Mouse (Mus musculus) embryo, embryonic 9.5 days (tissue): ENCODE data around the gene Tor2a.
A peak's percentile ranks its signal among the peaks of the same experiment; 100 is the strongest.

Source experiments
- DNase-seq: peaks from one replicate; pipeline ENCODE4 v3.0.0-alpha.2; 2017; ENCODE audit errors: extremely low spot score

Gene Tor2a

DNA sequence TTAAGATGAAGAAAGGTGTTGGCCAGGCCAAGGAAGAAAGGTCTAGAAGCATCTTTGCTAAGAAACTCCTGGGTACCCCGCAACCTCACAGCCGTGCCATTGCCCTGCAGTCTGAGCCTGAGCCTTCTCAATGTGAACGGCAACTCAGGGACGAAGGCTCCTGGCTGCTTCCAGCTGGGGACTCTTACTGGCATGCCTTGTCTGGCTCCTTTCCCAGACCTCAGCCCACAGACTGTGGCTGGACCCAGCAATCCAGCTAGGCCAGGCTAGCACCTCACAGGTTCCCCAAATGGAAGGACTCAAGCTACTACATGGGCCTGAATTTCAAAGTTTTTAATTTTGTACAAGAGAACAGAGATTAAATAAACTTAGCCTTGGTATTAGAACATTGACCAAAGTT lies 4.8 kb downstream of the Tor2a start:
- no peak for DNase-seq

DNA sequence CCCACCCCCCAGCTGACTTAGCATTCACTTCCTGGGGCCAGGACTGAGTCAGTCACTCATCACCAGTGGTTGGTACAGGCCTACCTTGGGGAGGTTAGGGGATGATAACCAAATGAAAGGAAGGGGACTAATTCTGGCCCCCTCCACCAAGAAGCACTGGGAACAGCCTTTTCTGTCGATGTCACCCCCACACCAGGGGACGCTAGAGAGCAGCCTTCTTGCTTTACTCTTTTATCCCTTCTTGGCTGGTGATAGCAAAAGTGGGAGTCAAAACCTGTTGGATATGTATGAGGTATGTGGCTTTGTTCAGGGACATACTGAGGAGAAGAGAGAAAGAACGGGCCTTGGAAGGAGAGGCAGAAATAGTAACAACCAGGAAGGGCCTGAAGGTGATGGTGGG lies 6.3 kb downstream of the Tor2a start:
- DNase-seq = no peak

DNA sequence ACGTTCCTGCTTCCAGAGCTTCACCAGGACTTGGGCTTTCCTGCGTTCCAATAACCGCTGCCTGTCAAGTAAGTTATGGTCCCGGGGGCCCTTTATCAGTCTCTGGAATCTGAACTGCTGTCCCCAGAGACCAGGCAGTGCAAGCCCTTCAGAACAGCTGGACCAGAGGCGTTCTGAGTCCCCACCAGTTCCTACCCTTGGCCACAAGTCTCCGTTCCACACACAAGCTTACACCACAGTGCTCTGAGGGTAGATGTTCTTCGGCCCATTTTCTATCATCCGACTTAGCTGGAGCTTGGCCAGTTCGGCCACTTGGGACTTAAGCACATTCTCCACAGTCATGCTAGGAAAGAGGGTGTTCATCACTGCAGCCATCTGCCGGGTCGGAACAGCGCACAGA lies 10.2 kb downstream of the Tor2a start:
- DNase-seq = no peak

DNA sequence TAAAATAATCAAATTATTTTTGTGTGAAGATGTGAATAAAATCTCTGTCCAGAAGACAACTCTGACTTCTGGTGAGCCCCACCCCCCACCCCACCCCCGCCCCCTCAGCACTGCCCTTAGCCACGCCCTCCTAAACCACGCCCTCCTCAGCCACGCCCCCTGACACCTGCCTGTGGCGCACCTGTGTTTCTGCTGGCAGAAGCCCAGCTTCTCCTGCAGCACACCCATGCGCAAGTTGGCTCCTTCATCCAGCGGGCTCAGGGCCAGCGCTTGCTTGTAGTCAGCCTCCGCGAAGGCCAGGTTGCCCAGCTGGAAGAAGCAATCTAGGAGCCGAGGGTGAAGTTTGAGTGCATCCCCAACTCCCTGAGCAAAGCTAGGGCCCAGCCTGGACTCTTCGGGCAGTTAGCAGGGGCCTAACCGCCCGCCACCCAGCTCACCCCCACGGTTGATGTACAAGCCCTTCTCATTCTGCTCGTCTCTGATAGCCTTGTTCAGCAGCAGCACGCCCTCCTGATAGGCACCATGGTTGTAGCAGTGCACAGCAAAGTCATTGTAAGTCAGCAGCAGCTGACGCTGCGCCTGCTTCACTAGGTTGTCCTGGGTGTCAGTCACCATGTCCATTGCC lies 11.7 kb downstream of the Tor2a start:
- DNase-seq = no peak

DNA sequence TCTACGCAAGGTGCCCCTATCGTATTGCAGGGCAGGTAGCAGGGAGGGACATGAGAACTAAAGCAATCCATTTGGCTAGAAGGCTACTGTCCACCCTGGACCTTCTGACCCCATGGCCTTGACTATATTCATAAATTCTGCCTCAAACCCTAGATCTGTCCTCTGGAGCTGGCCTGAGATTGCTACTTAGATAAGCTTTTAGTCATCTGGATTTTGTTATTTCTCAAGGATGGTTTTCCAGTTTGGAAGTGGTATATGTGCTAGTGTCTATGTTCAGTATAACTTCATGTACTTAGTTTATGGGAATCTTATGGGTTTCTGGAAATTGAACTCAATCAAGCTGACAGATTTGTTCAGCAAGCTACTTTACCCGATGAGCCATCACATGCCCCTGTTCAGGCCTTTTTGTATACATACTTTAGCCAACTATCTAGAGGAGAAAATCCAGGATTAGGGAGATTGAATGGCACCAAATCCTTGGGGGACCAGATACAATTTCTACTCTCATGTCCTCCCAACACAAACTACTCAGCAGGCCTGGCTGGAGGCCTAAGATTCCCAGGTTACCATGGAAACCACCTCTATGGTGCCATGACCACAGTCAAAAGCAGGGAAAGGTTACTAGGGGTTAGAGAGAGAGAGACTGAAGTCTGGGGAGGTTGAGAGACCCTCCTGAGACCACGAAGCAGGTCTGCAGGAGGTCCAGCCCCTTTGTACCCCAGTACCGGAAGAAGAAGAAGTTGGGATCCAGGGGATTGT lies 12.5 kb downstream of the Tor2a start:
- no peak for DNase-seq

DNA sequence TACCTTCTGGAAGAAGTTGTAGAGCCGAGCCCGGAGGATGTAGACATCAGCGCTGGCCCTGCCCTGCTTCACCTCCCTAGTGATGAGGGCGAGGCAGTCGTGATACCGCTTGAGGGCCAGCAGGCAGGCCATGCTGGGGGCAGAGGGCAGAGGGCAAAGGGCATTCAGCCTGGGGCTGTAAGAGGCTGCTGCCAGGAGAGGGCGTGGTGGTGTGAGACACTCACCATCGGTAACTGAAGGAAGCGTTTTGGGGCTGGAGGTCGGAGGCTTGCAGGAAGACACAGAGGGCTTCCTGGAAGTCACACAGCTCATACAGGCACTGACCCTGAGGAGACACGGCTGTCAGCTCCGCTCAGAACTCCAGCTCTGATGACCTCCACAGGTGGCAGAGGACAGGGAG lies 14.9 kb downstream of the Tor2a start:
- DNase-seq = peak; percentile 36

DNA sequence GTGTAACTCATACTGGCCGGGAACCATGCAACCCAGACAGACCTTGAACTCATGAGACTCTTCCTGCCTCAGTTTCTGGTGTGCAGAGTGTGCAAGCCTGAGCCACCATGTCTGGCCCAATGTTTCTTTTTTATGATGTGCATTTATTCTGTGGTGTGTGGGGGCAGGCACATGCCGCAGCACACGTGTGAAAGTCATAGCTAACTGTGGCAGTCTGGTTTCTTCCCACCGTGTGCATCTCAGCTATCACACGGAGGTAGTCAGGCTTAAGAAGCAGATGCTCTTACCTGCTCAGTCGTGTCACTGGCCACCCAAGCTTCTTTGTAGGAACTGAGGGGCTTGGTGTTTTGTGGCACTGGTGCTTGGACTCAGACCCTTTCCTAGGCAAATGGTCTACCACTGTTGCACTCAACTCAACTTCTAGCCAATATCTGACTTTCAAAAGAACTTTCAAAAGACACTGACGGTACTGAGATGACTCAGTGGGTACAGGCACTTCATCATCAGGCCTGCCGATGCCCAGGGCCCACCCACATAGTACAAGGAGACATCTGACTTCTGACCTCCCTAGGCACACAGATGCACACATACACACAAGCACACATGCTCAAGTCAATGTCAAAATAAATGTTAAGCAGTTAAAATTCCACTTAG lies 15.7 kb downstream of the Tor2a start:
- no peak for DNase-seq

DNA sequence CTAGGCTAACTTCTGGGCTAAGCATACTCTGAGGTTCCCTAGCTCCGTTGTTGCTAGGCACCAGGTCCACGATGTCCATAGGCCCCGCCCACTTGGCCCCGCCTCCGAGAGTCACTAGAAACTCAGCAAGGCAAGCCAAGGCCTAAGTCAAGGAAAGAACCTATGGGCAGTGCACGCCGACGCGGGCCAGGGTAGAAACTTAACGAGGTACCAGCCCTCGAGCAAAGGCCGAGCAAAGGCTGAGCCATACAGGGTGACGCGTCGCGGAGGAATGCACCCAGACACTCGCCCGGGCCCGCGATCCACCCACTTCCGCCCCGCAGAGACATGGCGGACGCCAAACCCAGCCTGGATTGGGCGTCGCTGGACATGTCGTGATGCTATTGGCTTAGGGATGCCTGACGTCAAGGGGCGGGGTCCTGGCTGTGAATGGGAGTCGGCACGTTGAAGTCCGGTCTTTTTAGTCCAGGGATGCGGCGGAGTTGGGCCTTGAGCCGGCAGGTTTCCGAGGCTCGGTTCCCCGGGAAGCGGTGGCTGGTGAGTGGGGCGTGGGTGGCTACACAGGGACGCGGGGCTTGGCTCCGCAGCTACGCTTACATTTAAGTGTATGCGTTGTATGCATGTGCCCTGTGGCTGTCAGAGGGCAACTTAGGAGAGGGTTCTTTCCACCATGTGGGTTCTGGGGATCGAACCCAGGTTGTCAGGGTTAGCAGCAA lies 18.5 kb downstream of the Tor2a start, which contains the start of the genes Ttc16 and Ptrh1:
Gene Ttc16 (minus strand): TSS at position 275 of the 716 bp plus-strand sequence.
Gene Ptrh1 (plus strand): TSS at position 428 of the 716 bp plus-strand sequence.
- peak; percentile 98 for DNase-seq

DNA sequence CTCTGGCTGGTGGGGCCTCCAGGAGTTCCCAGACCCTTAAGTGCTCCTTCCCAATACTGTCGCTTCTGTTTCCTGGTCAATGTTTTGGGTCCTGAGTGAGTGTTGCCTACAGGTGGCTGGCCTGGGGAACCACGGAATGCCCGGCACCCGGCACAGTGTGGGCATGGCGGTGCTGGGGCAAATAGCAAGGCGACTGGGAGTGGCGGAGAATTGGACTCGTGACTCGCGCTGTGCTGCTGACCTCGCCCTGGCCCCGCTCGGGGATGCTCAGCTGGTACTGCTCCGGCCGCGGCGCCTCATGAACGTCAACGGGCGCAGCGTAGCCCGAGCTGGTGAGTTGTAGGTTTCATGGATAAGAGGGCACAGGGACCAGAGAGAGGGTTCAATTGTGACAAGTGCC lies 19.2 kb downstream of the Tor2a start:
- no peak for DNase-seq

DNA sequence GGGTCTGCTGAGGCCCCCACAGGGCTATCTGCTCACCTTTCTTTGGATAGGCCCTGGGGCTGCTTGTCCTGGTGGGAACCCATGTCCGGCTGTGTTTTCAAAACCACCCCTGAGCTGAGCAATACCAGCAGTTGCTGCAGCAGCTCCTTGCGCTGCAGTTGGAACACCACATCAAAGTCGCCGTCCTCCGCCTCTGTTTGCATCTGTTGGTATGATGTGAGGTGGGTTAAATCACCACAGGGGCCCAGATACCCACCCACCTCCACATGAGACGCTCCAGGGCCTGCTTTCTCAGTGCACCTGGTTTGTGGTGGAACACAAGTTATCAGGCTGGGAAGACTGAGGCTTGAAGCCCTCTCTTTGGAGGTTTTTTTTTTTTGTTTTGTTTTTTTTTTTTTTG lies 21.0 kb downstream of the Tor2a start:
- no peak for DNase-seq

DNA sequence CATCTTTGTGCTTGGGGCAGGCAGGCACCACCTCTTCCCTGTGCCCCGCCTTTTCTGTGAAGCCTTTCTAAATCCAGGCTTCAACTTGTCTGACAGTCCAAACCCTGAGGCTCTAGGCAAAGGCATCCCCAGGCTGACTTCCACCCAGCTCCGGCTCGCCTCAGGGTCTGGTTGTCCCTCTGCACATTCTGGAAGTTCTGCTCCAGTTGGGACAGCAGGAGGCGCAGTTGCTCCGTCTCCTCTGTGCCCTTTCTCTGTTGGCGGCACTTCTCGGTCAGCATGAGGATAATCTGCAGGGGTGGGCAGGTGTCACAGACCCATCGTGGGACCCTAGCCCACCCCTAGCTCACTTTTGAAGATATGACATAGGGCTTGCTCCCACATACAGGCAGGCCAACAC lies 22.1 kb downstream of the Tor2a start:
- peak; percentile 69 for DNase-seq

DNA sequence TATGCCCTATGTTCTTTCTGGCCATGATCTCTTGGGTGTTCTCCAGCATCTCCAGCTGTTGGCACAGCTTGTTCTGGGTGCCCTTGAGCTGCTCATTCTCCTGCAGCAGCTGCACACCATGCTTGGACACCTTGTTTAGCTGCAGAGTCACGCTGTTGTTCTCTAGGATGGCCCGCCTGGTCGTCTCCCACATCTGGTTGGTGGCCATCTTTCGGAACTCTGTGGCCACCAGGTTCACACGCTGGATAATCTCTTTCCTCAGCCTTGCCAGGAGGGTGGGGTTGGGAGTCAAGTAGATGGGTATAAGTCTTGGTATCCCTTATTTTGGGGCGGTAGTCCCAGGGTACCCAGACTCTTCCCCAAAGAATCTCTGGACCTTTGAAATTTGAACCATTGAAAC lies 22.7 kb downstream of the Tor2a start:
- DNase-seq = no peak

DNA sequence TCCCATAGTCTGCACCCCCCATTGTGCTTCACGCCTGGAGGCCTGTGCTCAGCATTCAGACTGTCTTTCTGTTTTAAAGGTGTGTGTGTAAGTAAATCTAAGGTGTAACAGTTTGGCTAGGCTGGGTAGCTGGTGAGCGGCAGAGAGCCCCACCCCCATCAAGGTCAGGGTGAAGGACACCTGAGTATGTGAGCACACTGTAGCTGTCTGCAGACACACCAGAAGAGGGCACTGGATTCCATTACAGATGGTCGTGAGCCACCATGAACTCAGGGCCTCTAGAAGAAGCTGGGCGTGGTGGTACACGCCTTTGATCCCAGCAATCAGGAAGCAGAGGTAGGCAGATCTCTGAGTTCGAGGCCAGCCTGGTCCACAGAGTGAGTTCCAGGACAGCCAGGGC lies 24.7 kb downstream of the Tor2a start:
- no peak for DNase-seq

DNA sequence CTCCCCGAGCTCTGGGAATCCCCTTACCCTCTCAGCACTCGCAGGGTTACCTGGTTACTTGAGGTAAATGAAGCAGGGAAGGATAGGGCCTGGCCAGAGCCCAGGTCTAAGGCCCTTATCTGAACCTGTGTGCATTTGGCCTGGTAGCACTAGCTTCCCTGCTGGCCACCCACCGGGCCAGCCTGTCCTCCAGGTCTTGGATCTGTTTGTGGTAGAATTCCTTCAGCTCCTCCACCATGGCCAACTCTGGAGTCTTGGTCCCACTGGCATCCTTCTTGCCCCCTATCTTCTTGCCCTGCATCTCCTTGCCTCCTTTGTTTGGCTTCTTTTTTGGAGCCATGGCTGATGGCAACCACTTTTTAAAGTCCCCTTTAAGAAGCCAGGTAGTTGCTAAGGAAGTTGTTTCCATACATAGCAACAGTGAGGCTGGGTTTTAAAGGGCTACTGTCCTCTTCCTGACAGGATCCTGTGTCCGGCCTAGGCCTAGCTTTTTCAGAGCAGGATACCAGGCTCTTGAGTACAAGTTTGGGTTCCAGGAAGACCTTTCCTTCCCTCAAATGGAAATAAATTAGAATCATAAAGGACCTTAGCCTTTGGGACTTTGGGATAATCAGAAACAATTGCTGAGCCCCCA lies 27.1 kb downstream of the Tor2a start, which contains the start of gene Cfap157:
Gene Cfap157 (minus strand): TSS at position 381 of the 634 bp plus-strand sequence.
- no peak for DNase-seq

DNA sequence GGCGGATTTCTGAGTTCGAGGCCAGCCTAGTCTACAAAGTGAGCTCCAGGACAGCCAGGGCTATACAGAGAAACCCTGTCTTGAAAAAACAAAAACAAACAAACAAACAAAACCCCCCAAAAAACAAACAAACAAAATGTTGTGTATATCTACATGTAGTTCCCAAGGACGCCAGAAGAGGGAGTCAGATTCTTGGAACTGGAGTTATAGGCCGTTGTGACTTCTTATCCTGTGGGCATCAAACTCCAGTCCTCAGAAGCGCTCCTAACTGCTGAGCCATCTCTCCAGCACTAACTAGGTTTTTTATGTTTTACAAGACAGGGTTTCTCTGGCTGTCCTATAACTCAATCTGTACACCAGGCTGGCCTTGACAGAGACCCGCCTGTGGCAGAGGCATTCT lies 30.1 kb downstream of the Tor2a start:
- no peak for DNase-seq

DNA sequence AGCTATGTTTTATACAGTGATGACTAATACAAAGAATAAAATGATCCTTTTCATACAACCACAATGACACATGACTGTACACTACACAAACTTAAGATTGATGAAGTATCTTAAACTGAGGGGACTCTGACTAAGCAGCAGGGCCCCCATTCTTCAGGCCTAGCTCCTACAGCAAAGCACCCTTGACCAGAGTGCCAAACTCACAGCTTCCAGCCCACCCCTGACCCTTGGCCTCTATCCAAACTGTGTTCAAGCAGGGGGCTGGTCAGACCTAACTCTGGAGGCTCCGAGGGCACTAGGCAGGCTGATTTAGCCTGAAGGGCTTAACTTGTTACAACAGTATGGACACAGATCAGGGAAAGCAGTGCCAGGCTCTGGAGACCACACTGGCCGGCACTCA lies 31.5 kb downstream of the Tor2a start:
- no peak for DNase-seq

DNA sequence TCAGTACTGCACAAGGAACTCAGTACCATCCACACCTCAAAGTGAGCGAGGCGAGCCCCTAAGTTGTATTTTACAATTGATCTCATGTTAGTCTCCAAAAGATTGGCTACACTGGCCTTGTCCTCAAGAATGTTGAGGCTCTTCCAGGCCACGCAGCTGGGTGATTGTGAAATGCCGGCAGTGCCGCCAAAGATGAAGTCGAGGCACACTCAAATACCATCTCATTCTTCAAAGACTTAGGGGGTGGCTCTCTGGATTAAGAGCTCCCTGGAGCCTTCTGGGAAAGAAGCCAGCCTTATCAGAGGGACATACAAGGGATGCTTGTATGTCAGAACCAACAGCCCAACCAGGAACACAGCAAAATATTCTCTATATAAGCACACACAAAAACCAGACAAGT lies 34.3 kb downstream of the Tor2a start:
- no peak for DNase-seq

DNA sequence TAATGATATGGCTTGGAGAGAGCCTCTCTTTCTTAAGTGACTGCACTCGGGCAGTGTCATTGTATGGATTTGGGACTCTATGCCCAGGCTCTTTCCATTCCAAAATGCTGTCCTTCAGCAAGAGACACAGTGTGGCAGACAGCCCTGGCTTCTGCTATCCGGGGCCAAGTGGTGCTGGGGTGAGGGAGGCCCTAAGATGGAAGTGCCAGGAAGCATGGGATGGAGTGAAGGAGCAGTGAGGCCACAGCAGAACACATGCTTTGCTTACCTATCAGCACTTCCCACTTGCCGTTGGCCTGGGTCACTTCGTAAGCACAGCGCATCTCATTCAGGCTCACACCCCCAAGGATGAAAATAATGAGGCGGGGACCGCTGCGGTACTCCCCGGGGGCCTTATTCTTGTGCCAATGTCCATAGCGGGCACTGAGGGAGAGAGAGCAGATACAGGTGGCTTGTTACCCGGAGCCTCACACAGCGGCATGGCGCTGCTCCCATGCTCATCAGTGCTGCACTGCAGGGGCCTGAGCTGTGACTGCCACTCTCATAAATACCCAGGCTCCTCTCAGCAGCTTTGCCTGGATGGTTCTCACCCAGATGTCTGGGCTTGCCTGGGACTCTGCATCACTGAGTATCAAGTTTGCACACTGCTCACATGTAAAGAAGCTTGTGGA lies 38.8 kb downstream of the Tor2a start:
- no peak for DNase-seq

DNA sequence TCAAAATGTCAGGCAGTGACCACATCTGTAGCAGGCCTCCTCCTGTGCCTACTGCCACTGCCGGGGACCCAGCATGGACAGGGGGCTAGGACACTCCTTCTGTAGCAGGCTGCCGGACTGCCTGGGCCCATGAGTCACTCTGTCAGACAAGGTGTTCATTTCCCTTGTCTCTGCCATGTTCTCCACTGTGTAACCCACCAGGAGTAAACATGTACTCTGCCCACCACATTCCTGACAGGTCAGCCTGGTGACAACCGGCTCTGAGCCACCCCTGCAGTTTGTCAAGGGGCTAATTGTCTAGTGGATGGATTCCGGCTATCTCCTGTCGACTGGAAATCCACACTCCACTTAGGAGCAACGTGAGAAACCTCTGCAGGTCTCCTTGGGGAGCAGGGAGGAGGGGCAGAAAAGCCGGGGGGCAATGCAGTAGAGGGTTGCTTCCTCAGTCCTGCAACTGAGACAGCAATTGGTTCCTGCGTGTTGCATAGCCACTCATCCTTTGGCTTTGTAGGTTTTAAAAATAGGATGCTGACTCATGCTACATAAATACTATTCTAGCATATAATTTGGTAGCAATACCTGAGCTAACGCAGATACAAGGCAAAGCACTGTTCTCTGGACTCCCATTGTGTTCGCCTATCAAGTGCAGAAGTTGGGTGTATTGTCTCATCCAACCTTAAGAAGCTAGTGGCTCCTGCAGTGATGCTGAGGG lies 41.4 kb downstream of the Tor2a start:
- no peak for DNase-seq

DNA sequence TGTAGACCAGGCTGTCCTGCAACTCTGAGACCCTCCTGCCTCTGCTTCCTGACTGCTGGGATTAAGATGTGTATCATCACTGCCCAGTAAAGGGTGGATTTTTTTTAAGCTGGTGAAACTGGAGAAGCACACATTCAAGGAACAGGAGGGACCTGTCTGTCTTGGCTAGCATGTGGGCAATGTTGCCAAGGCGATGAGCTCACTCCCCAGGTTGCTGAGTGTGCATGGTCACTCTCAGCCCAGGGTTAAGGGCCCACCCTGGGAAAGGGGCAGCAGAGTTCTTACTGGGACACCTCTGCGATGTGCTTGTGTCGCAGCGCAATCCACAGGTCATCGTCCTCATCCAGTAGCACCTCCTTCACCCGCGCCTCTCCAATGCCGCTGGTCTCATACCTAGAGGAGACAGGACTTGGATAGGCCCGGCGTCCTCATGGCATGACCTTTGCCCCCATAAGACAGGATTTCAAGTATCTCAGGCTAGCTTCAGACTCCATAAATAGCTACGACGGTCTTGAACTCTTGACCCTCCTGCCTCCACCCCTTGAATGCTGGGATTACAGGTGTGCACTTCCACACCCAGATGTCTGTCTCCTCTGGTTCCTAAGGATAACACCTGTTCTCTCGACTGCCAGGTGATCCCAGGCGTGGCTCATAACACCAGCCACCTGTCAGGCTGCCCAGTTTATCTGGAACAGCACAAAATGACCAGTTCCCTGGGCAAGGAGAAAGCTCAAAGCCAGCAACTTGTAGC lies 52.0 kb downstream of the Tor2a start:
- no peak for DNase-seq
